Mouse (Mus musculus) cerebellum, adult 18-20 months (tissue): ENCODE measurements around the gene Zfand3.

Source experiments
- DNase-seq, 2 experiments: peaks; one replicate each; pipeline ENCODE4 v3.0.0; 2021

Gene Zfand3

GRCm38 (mm10) chr17:29998566-29999295, 5.8 kb upstream of the Zfand3 start:
- no peak for DNase-seq

DNA sequence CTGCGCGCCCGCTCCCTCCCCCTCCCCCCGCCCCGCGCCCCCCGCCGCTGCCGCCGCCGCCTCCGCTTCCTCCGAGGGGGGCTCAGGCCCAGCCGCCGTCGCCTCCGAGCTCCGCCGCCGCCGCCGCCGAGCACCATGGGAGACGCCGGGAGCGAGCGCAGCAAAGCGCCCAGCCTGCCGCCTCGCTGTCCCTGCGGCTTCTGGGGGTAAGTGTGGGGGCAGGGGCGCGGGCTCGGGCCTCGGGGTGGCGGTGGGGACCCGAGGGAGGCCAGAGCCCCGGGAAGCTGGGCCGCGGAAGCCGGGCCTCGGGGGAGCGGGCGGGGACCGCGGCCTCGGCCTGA, 540 bp downstream of the Zfand3 start:
- no peak for DNase-seq

GRCm38 (mm10) chr17:30005451-30005941, 963 bp downstream of the Zfand3 start:
- peak; percentile 44 to 53 for DNase-seq

- no peak for DNase-seq
Measured at GRCm38 (mm10) chr17:30006877-30007276, 2.3 kb downstream of the Zfand3 start.

DNA sequence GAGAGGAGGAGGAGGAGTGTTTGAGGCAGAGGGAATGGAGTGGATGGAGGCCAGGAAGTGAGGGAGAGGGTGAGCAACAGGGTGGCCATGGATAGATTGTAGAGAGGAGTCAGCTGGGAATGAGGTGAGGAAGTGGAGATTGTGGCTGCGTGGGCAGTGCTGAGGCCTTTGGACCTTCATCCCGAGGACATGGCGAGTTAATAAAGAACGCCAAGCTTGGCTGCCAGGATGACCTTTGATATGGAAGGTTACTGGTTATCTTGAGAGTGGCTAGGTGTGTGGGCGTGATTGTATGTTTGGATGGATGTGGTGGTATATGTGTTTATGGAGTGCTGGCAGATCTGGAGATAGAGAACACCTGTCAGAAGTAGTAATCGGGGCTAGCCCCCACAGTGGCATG, 3.4 kb downstream of the Zfand3 start:
- DNase-seq = no peak

GRCm38 (mm10) chr17:30008392-30008791, 3.9 kb downstream of the Zfand3 start:
- DNase-seq = no peak

- DNase-seq = no peak
Measured at GRCm38 (mm10) chr17:30014660-30015059, 10.1 kb downstream of the Zfand3 start.

DNA sequence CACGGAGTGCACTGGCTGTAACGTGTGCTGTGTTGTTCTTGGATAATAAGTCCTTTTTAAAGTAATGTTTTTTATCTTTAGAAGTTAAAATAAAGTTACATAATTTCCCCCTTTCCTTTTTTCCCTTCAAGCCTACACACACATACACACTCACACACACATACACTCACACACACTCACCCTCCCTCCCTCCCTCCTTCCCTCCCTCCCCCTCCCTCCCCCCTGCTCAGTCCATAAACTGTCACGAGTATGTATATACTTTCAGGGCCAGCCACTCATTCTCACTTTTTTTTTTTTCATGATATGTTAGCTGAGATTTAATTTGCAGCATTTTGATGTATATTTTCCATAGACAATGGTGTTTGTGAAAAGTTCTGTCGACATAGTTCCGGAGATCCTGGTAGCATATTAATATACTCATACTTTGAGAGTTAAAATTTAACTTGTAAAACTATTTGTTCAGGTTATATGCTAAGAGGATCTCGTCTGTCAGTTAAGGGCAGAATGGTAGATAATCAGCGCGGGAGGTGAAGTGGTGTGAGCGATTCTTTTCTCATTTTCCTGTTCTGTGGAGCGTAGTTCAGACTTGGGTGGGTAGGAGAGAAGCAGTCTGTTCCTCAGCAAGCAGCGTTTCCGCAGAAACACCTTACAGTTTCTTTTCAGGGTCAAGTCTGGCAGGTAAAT, 14.5 kb downstream of the Zfand3 start:
- DNase-seq = no peak

GRCm38 (mm10) chr17:30019942-30020341, 15.4 kb downstream of the Zfand3 start:
- DNase-seq = no peak

GRCm38 (mm10) chr17:30024651-30025050, 20.1 kb downstream of the Zfand3 start:
- peak; percentile 78 to 82 for DNase-seq

- peak; percentile 49 to 55 for DNase-seq
Measured at GRCm38 (mm10) chr17:30026617-30027016, 22.1 kb downstream of the Zfand3 start.

- no peak for DNase-seq
Measured at GRCm38 (mm10) chr17:30027343-30028029, 23.0 kb downstream of the Zfand3 start.

DNA sequence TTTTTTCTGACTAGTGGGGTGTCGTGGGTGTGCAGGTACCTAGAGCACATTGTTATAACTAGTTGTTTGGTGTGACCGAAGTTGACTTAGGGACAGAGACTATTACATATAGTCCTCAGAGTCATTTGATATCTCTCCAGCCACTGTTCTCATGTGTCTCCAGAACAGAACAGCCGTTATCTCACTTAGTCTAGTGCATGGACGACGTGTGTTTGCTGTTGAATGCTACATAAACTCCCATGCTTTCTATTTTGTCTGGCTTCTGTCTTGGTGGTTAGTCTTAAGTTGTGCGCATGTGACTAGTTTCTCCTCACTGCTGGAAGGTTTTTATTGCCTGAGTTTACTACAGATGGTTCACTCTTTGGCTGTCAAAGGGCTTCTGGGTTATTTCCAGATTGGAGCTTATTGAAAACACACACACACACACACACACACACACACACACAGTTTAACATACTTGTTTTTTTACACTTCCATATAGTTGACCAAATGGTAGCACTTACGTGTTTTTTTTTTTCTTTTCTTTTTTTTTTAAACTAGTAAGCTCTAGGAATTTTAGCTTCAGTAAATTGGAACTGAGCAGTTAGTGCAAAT, 25.2 kb downstream of the Zfand3 start:
- DNase-seq = no peak

DNA sequence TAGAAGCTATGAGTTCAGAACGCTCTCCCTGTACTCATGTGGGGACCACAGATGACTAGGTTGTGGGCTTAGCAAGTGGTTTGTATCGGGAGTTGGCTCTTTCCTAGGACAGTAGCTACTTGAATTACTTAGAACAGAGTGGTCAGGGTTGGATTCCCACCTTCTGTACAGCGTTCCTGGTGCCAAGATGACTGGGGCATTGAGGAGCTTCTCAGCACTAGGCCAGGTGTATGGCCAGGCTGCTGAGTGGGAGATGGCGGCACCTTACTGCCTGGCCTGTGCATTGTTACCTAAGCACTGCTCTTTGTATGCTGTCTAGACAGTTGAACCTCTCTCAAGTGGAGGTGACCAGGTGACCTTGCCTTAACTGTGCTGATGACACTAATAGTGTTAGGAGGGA, 28.3 kb downstream of the Zfand3 start:
- peak; percentile 30 to 46 for DNase-seq

DNA sequence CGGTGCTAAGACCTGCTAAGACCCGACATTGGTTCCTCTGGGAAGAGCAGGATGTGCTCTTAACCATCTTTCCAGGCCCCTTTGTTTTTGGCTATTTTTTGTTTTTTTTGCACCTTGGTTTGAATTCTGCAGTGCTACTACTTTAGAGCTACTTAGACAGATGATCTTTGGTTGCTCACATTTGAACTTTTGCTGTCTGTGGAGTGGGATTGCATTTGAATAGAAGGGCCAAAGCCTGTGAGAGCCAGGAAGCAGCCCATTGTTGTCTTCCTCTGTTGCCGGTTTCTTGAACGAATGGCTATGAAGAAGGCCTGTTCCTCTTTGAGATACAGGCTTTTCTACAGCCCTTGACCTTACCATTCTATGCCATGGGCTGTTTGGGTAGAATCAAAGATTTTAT, 29.5 kb downstream of the Zfand3 start:
- no peak for DNase-seq

DNA sequence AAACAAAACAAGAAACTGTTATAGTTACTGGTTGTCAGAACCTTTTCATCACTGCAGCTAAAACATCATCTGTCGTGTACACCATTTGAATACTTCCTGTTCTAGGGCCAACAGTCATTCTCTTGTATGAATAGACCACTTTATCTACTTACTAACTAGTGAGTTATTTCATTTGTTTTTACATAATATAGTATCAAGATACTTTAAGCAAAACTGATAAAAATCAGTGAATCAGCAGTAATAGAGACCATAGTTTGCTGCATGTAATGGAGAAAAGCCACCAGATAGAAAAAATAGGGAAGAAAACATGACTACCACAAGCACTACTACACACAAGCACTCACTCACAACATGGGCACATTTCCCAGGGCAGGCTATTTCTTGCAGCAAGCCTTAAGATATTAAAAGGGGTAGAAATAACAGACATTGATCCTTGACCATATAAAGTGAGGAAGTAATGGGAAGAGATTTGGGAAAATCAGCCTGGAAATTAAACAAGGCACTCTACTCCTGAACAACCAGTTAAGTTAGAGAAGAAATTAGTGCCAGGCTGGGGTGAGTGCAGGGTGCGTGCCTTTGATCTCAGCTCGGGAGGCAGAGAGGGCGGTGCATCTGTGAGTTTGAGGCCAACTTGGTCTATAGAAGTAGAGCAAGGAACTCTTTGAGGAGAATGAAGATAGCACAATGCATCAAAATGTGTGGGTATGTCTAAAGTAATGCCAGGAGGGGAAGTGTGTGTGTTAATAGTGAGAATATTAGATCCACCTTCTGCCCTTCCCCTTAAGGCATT, 30.9 kb downstream of the Zfand3 start:
- no peak for DNase-seq

- DNase-seq = no peak
Measured at GRCm38 (mm10) chr17:30043163-30043822, 38.8 kb downstream of the Zfand3 start.

DNA sequence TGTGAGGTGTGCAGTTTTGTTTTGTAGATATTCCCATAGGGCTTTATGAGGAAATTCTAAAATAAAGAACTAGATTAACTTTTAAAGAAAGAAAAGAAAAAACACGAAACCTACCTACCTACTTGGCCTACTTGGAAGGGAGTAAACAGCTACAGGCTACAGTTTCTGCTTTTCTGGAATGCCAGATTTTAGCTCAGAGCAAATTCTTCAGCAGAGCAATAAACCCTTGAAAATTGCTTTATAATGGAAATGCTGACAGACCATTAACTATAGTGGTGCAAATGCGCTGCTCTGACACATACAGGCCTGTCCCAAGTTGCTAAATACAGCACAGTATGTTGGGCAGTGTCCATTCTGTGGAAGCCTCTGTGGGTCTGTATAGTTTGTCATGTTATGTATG, 40.6 kb downstream of the Zfand3 start:
- DNase-seq = no peak

DNA sequence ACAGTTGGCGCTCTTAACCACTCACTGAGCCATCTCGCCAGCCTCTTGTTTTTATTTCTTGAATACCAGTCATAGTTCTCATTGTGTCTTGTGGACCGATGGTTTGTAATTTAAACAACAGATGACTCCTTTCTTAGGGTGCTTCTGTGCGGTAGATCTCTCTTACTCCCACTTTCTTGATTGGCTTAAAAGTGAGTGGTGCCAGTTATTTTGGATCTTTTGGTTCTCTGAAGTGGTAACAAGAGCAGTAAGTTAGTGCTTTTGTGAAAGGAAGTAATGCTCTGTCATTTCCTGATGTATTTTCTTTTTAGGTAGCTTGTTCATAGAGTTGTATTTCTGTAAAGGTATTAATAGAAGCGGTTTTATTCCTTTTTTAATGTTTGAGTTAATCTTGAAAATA, 42.1 kb downstream of the Zfand3 start:
- DNase-seq = no peak

GRCm38 (mm10) chr17:30051523-30052346, 47.2 kb downstream of the Zfand3 start:
- DNase-seq = no peak

DNA sequence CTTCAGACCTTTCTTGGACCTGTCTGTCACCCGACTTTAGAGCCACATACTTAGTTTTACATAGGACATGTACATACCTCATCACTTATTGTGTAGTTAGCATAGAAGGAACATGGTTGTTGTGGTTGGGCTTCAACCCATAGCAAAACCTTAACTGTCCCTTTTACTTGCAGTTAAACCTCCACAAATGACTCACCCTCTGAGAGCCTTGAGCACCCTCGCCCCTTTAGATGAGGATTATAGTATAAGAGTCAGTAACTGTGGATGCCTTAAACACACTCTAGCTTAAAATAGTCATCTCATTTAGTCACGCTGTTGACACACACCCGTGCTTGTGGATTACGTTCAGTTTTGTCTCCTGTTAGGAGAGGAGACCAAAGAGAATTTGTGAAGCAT, 47.8 kb downstream of the Zfand3 start:
- DNase-seq = no peak
